Mouse (Mus musculus): ENCODE results near the gene Smco4.

GRCm38 (mm10) chr9:15536861-15537426, 43.7 kb downstream of the Smco4 start:
- TF ChIP-seq EP300 (optimal IDR thresholded peaks at IDR 0.05) (no peak), CTCF (IDR thresholded peaks at IDR 0.05; ENCODE audit: low read depth) (no peak)
